Mouse (Mus musculus) bone marrow, adult 2 months (tissue): Measurements from ENCODE around the gene Wscd2. TPM values are rescaled to one million over a fixed set of nuclear protein-coding genes. Genes with fewer than 3 reads are reported as not detected.
"Not testable (repeated sequence)": the region's sequence is repeated elsewhere in the genome, so short reads cannot be mapped to it uniquely, and the experiment has no call there.

Experiments used
- H3K27ac ChIP-seq: fragments of 200-500 bp; 2 replicates; pipeline ENCODE4 v1.5.1; 2012; ENCODE audit warnings: low read depth, mild to moderate bottlenecking, control low read depth, inconsistent platforms, low read length; ENCODE audit not compliant: control insufficient read depth, poor library complexity, insufficient read depth
- H3K4me1 ChIP-seq: fragments of 200-500 bp; 2 replicates; pipeline ENCODE4 v1.6.1; 2011; ENCODE audit warnings: low read length; ENCODE audit not compliant: control insufficient read depth, insufficient read depth
- H3K4me3 ChIP-seq: fragments of 200-500 bp; replicated peaks from 2 replicates; pipeline ENCODE3; 2011; ENCODE audit warnings: mild to moderate bottlenecking, low read depth, low read length, control low read depth; ENCODE audit not compliant: control insufficient read depth
- CTCF ChIP-seq: fragments of 200-500 bp; IDR thresholded peaks from 2 replicates; pipeline ENCODE4 v1.5.1; 2011; ENCODE audit warnings: low read length, control low read depth; ENCODE audit not compliant: control insufficient read depth, insufficient read depth
- POLR2A ChIP-seq: fragments of 200-500 bp; IDR thresholded peaks from 2 replicates; pipeline ENCODE4 v1.6.1; 2011; ENCODE audit warnings: low read depth, mild to moderate bottlenecking, control low read depth, low read length, borderline replicate concordance; ENCODE audit not compliant: control insufficient read depth
- WGBS: fragments of 180-500 bp; shearing (Covaris S2); methylation state at CpG from one replicate; pipeline ENCODE4 v1.1.7; 2018; 5-methylcytosine and 5-hydroxymethylcytosine counted together
- polyA plus RNA-seq: library from polyadenylated mRNA; stranded (reverse); fragments of >200 nt; gene quantifications from 2 replicates; pipeline ENCODE4 v1.2.4, GENCODE M21; 2011; ENCODE audit warnings: low replicate concordance; ENCODE audit not compliant: missing spikeins, insufficient read depth, insufficient read length

Gene Wscd2
- polyA plus RNA-seq, 1 experiment, result 0.30 TPM

- WGBS, result 30% methylated on average over 6 of the region's 6 CpGs
- H3K4me3 ChIP-seq, result no peak overlapping the region
- H3K4me1 ChIP-seq, result no peaks in the 10 kb centered on the region
- H3K27ac ChIP-seq, result no peak overlapping the region
- TF ChIP-seq CTCF (no peak), POLR2A (no peak)
Measured at GRCm38 (mm10) chr5:113584439-113584838, 94.3 kb downstream of the Wscd2 start.

GRCm38 (mm10) chr5:113585619-113586457 lies 95.7 kb downstream of the Wscd2 start:
- 78% methylated on average over 17 of the region's 17 CpGs for WGBS
- not testable (repeated sequence) for H3K27ac ChIP-seq, H3K4me3 ChIP-seq, H3K4me1 ChIP-seq

DNA sequence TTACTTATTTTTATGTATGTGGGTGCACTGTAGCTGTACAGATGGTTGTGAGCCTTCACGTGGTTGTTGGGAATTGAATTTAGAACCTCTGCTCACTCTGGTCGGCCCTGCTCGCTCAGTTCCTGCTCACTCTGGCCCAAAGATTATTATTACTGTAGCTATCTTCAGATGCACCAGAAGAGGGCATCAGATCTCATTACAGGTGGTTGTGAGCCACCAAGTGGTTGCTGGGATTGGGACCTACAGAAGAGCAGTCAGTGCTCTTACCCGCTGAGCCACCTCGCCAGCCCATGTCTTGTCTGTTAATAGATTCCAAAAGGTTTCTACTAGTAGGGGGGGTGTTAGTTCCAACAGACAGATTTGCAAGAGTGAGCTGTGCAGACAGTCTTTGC lies 96.3 kb downstream of the Wscd2 start:
- not testable (repeated sequence) for H3K4me1 ChIP-seq, H3K4me3 ChIP-seq, H3K27ac ChIP-seq
- 62% methylated on average over 5 of the region's 5 CpGs for WGBS
- peak; percentile 24; the same call in 1 of the 2 replicates for TF ChIP-seq CTCF

DNA sequence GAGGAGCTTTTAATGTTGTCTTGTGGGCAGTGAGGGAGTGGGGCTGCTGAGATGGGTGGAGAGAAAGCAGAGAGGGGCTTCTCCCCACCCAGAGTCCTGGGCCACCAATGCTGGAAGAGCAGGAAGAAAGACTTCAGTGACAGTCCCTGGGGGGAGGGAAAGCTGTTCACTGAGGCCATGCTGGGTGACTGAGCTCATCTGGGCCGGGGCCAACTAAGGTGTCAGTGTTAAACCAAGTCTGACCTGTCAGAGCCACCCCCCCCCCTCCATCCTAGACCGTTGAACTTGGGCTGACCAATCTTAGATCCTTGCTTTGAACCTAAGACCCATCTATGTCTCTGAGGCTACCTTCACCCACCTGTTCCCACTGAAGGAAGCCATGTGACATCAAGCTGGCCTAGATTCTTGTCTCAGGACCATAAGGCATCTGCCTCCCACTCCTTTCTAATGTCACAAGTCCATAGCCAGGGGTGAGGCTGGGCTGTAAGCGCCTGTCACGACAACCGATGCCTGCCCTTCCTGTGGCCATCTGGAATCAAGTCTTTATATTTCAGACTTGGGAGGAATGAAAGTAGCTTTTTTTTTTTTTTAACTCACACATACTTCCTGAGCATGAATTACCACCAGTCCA lies 100.0 kb downstream of the Wscd2 start:
- TF ChIP-seq POLR2A (no peak), CTCF (no peak)
- 58% methylated on average over 5 of the region's 5 CpGs for WGBS
- Histone ChIP-seq H3K4me3 (no peak overlapping the region), H3K4me1 (no peaks in the 10 kb centered on the region; the same call in 1 of the 2 replicates), H3K27ac (no peak overlapping the region)

DNA sequence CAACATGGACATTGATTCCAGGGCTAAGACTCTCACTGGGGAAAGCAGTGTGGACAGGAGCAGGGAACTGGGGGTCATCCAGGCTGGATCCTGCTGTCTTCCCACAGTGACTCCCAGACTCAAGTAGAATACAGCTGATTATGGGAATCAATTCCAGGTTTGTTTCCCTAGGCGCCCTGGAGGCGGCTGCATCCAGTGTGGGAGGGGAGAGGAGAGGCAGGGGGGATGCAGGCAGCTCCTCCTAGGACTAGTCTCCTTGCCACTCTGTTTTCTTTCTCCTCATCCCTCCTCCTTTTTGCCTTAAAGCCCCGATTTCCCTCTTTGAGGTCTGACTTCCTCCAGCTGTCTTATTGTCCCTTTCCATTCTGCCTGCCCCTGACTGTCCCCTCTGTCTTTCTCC lies 101.0 kb downstream of the Wscd2 start:
- H3K27ac ChIP-seq, result no peak overlapping the region
- no peak for TF ChIP-seq CTCF
- no peak for TF ChIP-seq POLR2A
- H3K4me1 ChIP-seq, result no peaks in the 10 kb centered on the region; the same call in 1 of the 2 replicates
- no peak overlapping the region for H3K4me3 ChIP-seq
- 35% methylated on average over 3 of the region's 3 CpGs for WGBS

DNA sequence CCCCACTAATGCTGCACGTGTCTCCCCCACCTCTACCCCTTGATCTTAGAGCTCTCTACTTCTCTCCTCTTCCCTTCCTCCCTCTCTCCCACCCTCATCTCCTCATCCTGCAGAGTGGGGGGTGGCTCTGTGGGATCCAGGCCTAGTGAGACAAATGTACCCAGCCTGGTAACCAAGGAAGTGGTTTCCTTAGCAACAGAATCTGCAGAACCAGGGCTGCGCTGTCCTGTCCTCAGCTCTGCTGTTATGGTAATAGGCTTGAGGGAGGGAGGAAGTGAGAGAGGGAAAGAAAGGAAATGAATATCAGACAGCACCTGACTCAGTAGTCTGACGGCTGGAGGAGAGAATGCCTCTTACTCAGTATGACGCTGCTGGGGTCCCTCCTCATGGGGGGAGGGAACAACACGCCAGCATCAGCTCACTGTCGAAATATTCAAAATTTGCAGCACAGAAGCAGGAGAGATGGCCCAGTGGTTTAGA lies 101.7 kb downstream of the Wscd2 start:
- TF ChIP-seq CTCF (no peak), POLR2A (no peak)
- Histone ChIP-seq H3K27ac (no peak overlapping the region), H3K4me1 (no peaks in the 10 kb centered on the region; the same call in 1 of the 2 replicates), H3K4me3 (no peak overlapping the region)
- 5% methylated on average over 6 of the region's 6 CpGs for WGBS

GRCm38 (mm10) chr5:113593911-113594705 lies 104.0 kb downstream of the Wscd2 start:
- WGBS, result 42% methylated on average over 6 of the region's 6 CpGs
- Histone ChIP-seq H3K4me3 (no peak overlapping the region), H3K27ac (no peak overlapping the region), H3K4me1 (no peaks in the 10 kb centered on the region; the same call in 1 of the 2 replicates)
- no peak for TF ChIP-seq POLR2A
- TF ChIP-seq CTCF, result no peak

GRCm38 (mm10) chr5:113596252-113596651 lies 106.1 kb downstream of the Wscd2 start:
- TF ChIP-seq POLR2A (no peak), CTCF (no peak)
- H3K4me3 ChIP-seq, result no peak overlapping the region
- no peak overlapping the region for H3K27ac ChIP-seq
- H3K4me1 ChIP-seq, result no peaks in the 10 kb centered on the region; the same call in 1 of the 2 replicates
- WGBS, result 84% methylated on average over 9 of the region's 9 CpGs
